Mouse (Mus musculus) MEL (cell line): ENCODE results near the gene Lsr.

Experiments used
- CHD2 ChIP-seq: IDR thresholded peaks from 2 replicates; pipeline ENCODE4 v1.6.1; 2011; ENCODE audit warnings: low read length, improper control_type of control experiment
- CTCF ChIP-seq, 3 experiments: IDR thresholded peaks in 2 of 3; conservative IDR thresholded peaks in 1 of 3; 2 replicates each; pipeline ENCODE4 v1.5.1; 2011 to 2012; ENCODE audit warnings: low read length in 3 of 3, low read depth in 2 of 3, mild to moderate bottlenecking in 2 of 3, improper control_type of control experiment in 1 of 3, inconsistent platforms in 1 of 3, mixed read lengths in 1 of 3, moderate library complexity in 1 of 3; ENCODE audit not compliant: control insufficient read depth in 1 of 3, insufficient read depth in 1 of 3, poor library complexity in 1 of 3, severe bottlenecking in 1 of 3
- ETS1 ChIP-seq: IDR thresholded peaks from 2 replicates; pipeline ENCODE4 v1.6.1; 2012; ENCODE audit warnings: low read depth, mild to moderate bottlenecking, inconsistent platforms, low read length, improper control_type of control experiment, moderate library complexity
- MAX ChIP-seq: IDR thresholded peaks from 2 replicates; pipeline ENCODE4 v1.6.1; 2011; ENCODE audit warnings: low read length, improper control_type of control experiment
- NELFE ChIP-seq: IDR thresholded peaks from 2 replicates; pipeline ENCODE4 v1.6.1; 2011; ENCODE audit warnings: low read depth, low read length, improper control_type of control experiment
- POLR2A ChIP-seq, 2 experiments: IDR thresholded peaks; 2 replicates each; pipeline ENCODE4 v1.6.1; 2011 to 2012; ENCODE audit warnings: low read length in 2 of 2, mild to moderate bottlenecking in 2 of 2, control low read depth in 1 of 2, improper control_type of control experiment in 1 of 2, low read depth in 1 of 2, moderate library complexity in 1 of 2; ENCODE audit not compliant: control insufficient read depth in 1 of 2, insufficient read depth in 1 of 2, poor library complexity in 1 of 2
- SIN3A ChIP-seq: IDR thresholded peaks from 2 replicates; pipeline ENCODE4 v1.6.1; 2012; ENCODE audit warnings: low read length, improper control_type of control experiment, inconsistent platforms
- TAL1 ChIP-seq: IDR thresholded peaks from 2 replicates; pipeline ENCODE4 v1.6.1; 2012; ENCODE audit warnings: mild to moderate bottlenecking, inconsistent platforms, low read length, moderate library complexity, mixed read lengths
- TBP ChIP-seq: IDR thresholded peaks from 2 replicates; pipeline ENCODE4 v1.8.0; 2011; ENCODE audit warnings: low read depth, low read length, improper control_type of control experiment
- USF1 ChIP-seq: IDR thresholded peaks from 2 replicates; pipeline ENCODE4 v1.6.1; 2014; ENCODE audit warnings: low read depth, mild to moderate bottlenecking, inconsistent platforms, low read length, improper control_type of control experiment, moderate library complexity
- USF2 ChIP-seq, 2 experiments: IDR thresholded peaks; 2 replicates each; pipeline ENCODE4 v1.6.1; 2011 to 2012; ENCODE audit warnings: improper control_type of control experiment in 2 of 2, low read length in 2 of 2, borderline replicate concordance in 1 of 2, inconsistent platforms in 1 of 2, low read depth in 1 of 2, mild to moderate bottlenecking in 1 of 2; ENCODE audit not compliant: insufficient read depth in 1 of 2
- ZC3H11A ChIP-seq: IDR thresholded peaks from 2 replicates; pipeline ENCODE4 v1.6.1; 2012; ENCODE audit warnings: low read depth, mild to moderate bottlenecking, inconsistent platforms, low read length, improper control_type of control experiment

DNA sequence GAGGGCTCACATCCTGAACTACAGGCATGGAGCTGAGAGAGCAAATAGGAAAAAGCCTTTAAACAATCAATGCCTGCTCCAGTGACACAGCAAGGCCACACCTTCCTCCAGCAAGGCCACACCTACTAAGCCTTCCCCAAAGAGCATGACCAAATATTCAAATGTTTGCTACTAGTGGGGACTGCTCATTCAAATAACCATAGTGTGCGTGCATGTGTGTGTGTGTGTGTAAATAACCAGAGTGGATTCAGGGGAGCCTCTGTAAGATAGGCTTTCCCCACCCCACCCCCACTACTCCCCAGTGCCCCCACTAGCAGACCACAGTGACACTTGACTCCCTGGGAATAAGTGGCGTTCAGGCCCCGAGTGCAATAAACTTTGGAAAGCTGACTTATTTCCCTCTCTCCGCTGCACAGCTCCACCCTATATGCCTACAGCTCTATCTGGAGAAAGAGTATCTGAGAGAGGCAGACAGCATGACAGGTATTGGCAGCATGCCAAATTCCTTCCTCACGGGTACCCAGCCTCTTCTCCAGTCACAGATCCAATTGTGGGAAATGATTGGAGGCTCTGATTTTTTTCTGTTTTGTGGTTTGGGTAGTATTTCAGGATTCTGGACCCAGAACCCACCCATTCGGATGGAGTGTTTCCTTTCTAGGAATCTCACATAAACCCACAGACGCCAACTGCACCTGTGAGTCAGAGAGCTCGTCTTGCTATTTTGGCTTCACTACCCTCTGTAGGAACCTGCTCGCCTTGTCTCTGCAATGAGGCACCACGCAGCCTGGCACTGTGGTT lies 44.0 kb upstream of the Lsr start:
- no peak for TF ChIP-seq USF1
- no peak for TF ChIP-seq TAL1
- no peak for TF ChIP-seq CHD2
- no peak for TF ChIP-seq CTCF (IDR thresholded peaks at IDR 0.05 in 2 of 3, conservative IDR thresholded peaks at IDR 0.05 in 1 of 3; ENCODE audit: control insufficient read depth in 1 of 3, insufficient read depth in 1 of 3, low read depth in 2 of 3, low read length in 3 of 3, poor library complexity in 1 of 3, severe bottlenecking in 1 of 3)
- TF ChIP-seq MAX: no peak
- no peak for TF ChIP-seq USF2 (IDR thresholded peaks at IDR 0.05; ENCODE audit: borderline replicate concordance in 1 of 2, insufficient read depth in 1 of 2, low read depth in 1 of 2, low read length in 2 of 2)
- TF ChIP-seq ZC3H11A: no peak
- TF ChIP-seq POLR2A (IDR thresholded peaks at IDR 0.05; ENCODE audit: control insufficient read depth in 1 of 2, insufficient read depth in 1 of 2, low read depth in 1 of 2, low read length in 2 of 2, poor library complexity in 1 of 2): no peak
- no peak for TF ChIP-seq SIN3A
- no peak for TF ChIP-seq NELFE
- TF ChIP-seq ETS1: no peak
- TF ChIP-seq TBP: no peak
